Mouse (Mus musculus) forebrain, postnatal 0 days (tissue): ENCODE data around the gene Olfr30. TPM values are rescaled to one million over a fixed set of nuclear protein-coding genes. Genes with fewer than 3 reads are reported as not detected.
A peak's percentile ranks its signal among the peaks of the same experiment; 100 is the strongest.
"Not testable (repeated sequence)": the region's sequence is repeated elsewhere in the genome, so short reads cannot be mapped to it uniquely, and the experiment has no call there.

Experiments used
- ATAC-seq: fragments of 200-750 bp; cut with Nextera tagmentation; 2 replicates; pipeline ENCODE4 v1.8.0; 2017; ENCODE audit warnings: mild to moderate bottlenecking, moderate library complexity
- DNase-seq: peaks from one replicate; pipeline ENCODE4 v3.0.0-alpha.2; 2015
- H3K27ac ChIP-seq: fragments of 300-500 bp; sonication (generic); 2 replicates; pipeline ENCODE4 v1.5.1; 2014; ENCODE audit warnings: low read depth, mild to moderate bottlenecking, antibody characterized with exemption, low read length, moderate library complexity, mixed read lengths
- H3K27me3 ChIP-seq: fragments of 300-500 bp; sonication (generic); 2 replicates; pipeline ENCODE4 v1.6.1; 2014; ENCODE audit warnings: mild to moderate bottlenecking, low read length, mixed read lengths; ENCODE audit not compliant: insufficient read depth
- H3K36me3 ChIP-seq: fragments of 300-500 bp; sonication (generic); 2 replicates; pipeline ENCODE4 v1.6.1; 2014; ENCODE audit warnings: mild to moderate bottlenecking, moderate library complexity; ENCODE audit not compliant: insufficient read depth
- H3K4me1 ChIP-seq: fragments of 300-500 bp; sonication (generic); 2 replicates; pipeline ENCODE4 v1.6.1; 2014; ENCODE audit warnings: antibody characterized with exemption; ENCODE audit not compliant: insufficient read depth
- H3K4me2 ChIP-seq: fragments of 300-500 bp; sonication (generic); 2 replicates; pipeline ENCODE4 v1.6.1; 2014; ENCODE audit warnings: low read depth, mild to moderate bottlenecking, moderate library complexity
- H3K4me3 ChIP-seq: fragments of 300-500 bp; sonication (generic); 2 replicates; pipeline ENCODE4 v1.5.1; 2014; ENCODE audit warnings: low read depth, low read length, mixed read lengths
- H3K9ac ChIP-seq: fragments of 300-500 bp; sonication (generic); 2 replicates; pipeline ENCODE4 v1.6.1; 2014; ENCODE audit warnings: mild to moderate bottlenecking
- H3K9me3 ChIP-seq: fragments of 300-500 bp; sonication (generic); 2 replicates; pipeline ENCODE4 v1.6.1; 2016; ENCODE audit warnings: low read length
- CTCF ChIP-seq: sonication (generic); IDR thresholded peaks from 2 replicates; pipeline ENCODE4 v1.5.1; 2016; ENCODE audit warnings: antibody characterized with exemption, control low read depth, low read depth
- WGBS: fragments of 180-500 bp; shearing (Covaris S2); extraction: QIAGEN DNeasy Blood & Tissue Kit; methylation state at CpG from one replicate; pipeline ENCODE4 v1.1.7; 2014; 5-methylcytosine and 5-hydroxymethylcytosine counted together
- polyA plus RNA-seq: library from polyadenylated mRNA; unstranded; fragments of >200 nt; fragmentation: Nextera tagmentation; extraction: Ambion mirVana; gene quantifications from 2 replicates; pipeline ENCODE4 v1.2.1, GENCODE M21; 2015
- total RNA-seq: library from RNA; depleted of rRNA; stranded (reverse); fragments of >200 nt; gene quantifications from 2 replicates; pipeline ENCODE4 v1.2.3, GENCODE M21; 2014; rRNA removed

The Olfr30 gene
- not detected in 2 replicates for total RNA-seq
- polyA plus RNA-seq, result not detected in 2 replicates

GRCm38 (mm10) chr11:58462170-58462569 lies at the start of gene Olfr30:
Gene Olfr30 (minus strand): TSS chr11:58462270.
- no peak within 1 kb of the TSS for H3K4me2 ChIP-seq
- H3K9ac ChIP-seq, result no peak within 1 kb of the TSS
- DNase-seq, result no peak
- ATAC-seq, result no peak
- no peaks in the 10 kb centered on the region for H3K4me1 ChIP-seq
- no peaks in the 10 kb centered on the region for H3K36me3 ChIP-seq
- H3K27me3 ChIP-seq, result no peaks in the 10 kb centered on the region
- no peak within 1 kb of the TSS for H3K4me3 ChIP-seq
- no peaks in the 10 kb centered on the region for H3K9me3 ChIP-seq
- H3K27ac ChIP-seq, result no peak within 1 kb of the TSS
- no peak for TF ChIP-seq CTCF

- not testable (repeated sequence) for DNase-seq, H3K27ac ChIP-seq, H3K9me3 ChIP-seq, H3K9ac ChIP-seq, H3K4me3 ChIP-seq, H3K27me3 ChIP-seq, H3K36me3 ChIP-seq, ATAC-seq, H3K4me1 ChIP-seq, H3K4me2 ChIP-seq
- 82% methylated on average over 19 of the region's 19 CpGs for WGBS
Observed at GRCm38 (mm10) chr11:58509058-58509457, 47.0 kb upstream of the Olfr30 start.

- ATAC-seq, DNase-seq, H3K27ac ChIP-seq, H3K4me2 ChIP-seq, H3K4me1 ChIP-seq, H3K4me3 ChIP-seq, H3K9me3 ChIP-seq, H3K9ac ChIP-seq, H3K36me3 ChIP-seq, H3K27me3 ChIP-seq: not testable (repeated sequence)
Observed at GRCm38 (mm10) chr11:58502472-58502871, 40.4 kb upstream of the Olfr30 start, which contains the start of gene Olfr331. Gene Olfr331 (minus strand): TSS chr11:58502572.

GRCm38 (mm10) chr11:58499290-58499689 lies 37.2 kb upstream of the Olfr30 start:
- no peak overlapping the region for H3K9ac ChIP-seq
- peak; percentile 64 for DNase-seq
- 46% methylated on average over 3 of the region's 3 CpGs for WGBS
- H3K27me3 ChIP-seq, result no peaks in the 10 kb centered on the region
- peak; percentile 67 for TF ChIP-seq CTCF
- H3K36me3 ChIP-seq, result no peaks in the 10 kb centered on the region
- no peak overlapping the region for H3K27ac ChIP-seq
- no peaks in the 10 kb centered on the region for H3K4me1 ChIP-seq
- no peak overlapping the region for H3K4me2 ChIP-seq
- no peak overlapping the region for H3K4me3 ChIP-seq
- no peaks in the 10 kb centered on the region for H3K9me3 ChIP-seq
- peak; percentile 54; the same call in 1 of the 2 replicates for ATAC-seq

- no peaks in the 10 kb centered on the region for H3K27me3 ChIP-seq
- H3K27ac ChIP-seq, result no peak overlapping the region
- no peak overlapping the region for H3K9ac ChIP-seq
- H3K4me1 ChIP-seq, result no peaks in the 10 kb centered on the region
- no peak overlapping the region for H3K4me2 ChIP-seq
- WGBS, result 84% methylated on average over 9 of the region's 9 CpGs
- no peak for DNase-seq
- no peaks in the 10 kb centered on the region for H3K9me3 ChIP-seq
- no peak overlapping the region for H3K4me3 ChIP-seq
- TF ChIP-seq CTCF, result no peak
- no peak for ATAC-seq
- no peaks in the 10 kb centered on the region for H3K36me3 ChIP-seq
Observed at GRCm38 (mm10) chr11:58498761-58499160, 36.7 kb upstream of the Olfr30 start.

GRCm38 (mm10) chr11:58492455-58492854 lies 30.4 kb upstream of the Olfr30 start, which contains the start of gene Olfr332:
Gene Olfr332 (minus strand): TSS chr11:58492555.
- 81% methylated on average over 2 of the region's 2 CpGs for WGBS
- no peaks in the 10 kb centered on the region for H3K9me3 ChIP-seq
- ATAC-seq (no peak), DNase-seq (no peak)
- no peak within 1 kb of the TSS for H3K9ac ChIP-seq
- no peak within 1 kb of the TSS for H3K4me3 ChIP-seq
- no peaks in the 10 kb centered on the region for H3K27me3 ChIP-seq
- no peaks in the 10 kb centered on the region for H3K4me1 ChIP-seq
- no peak within 1 kb of the TSS for H3K27ac ChIP-seq
- no peak for TF ChIP-seq CTCF
- H3K4me2 ChIP-seq, result no peak within 1 kb of the TSS
- H3K36me3 ChIP-seq, result no peaks in the 10 kb centered on the region

GRCm38 (mm10) chr11:58453592-58453991 lies 8.5 kb downstream of the Olfr30 start:
- Histone ChIP-seq H3K9me3 (no peaks in the 10 kb centered on the region), H3K4me2 (no peak overlapping the region), H3K27me3 (no peaks in the 10 kb centered on the region), H3K4me3 (no peak overlapping the region), H3K4me1 (no peaks in the 10 kb centered on the region), H3K9ac (no peak overlapping the region), H3K27ac (no peak overlapping the region), H3K36me3 (no peaks in the 10 kb centered on the region)
- DNase-seq, result no peak
- TF ChIP-seq CTCF, result no peak
- no peak for ATAC-seq
- 72% methylated on average over 4 of the region's 4 CpGs for WGBS

GRCm38 (mm10) chr11:58452759-58453158 lies 9.3 kb downstream of the Olfr30 start, which contains the start of gene Lypd9:
Gene Lypd9 (minus strand): TSS chr11:58452923.
- ATAC-seq (no peak), DNase-seq (no peak)
- no peak within 1 kb of the TSS for H3K4me2 ChIP-seq
- no peak within 1 kb of the TSS for H3K9ac ChIP-seq
- no peaks in the 10 kb centered on the region for H3K4me1 ChIP-seq
- TF ChIP-seq CTCF, result no peak
- no peak within 1 kb of the TSS for H3K27ac ChIP-seq
- no peaks in the 10 kb centered on the region for H3K27me3 ChIP-seq
- 96% methylated on average over 9 of the region's 9 CpGs for WGBS
- H3K4me3 ChIP-seq, result no peak within 1 kb of the TSS
- H3K36me3 ChIP-seq, result no peaks in the 10 kb centered on the region
- H3K9me3 ChIP-seq, result no peaks in the 10 kb centered on the region
